Mouse (Mus musculus): ENCODE data around the gene Fen1. TPM values are rescaled to one million over a fixed set of nuclear protein-coding genes. Genes with fewer than 3 reads are reported as not detected.

Fen1 gene
- polyA plus RNA-seq (2017; shearing (Covaris generic)) = 10 to 100 TPM; 51.7 to 76.7 TPM

GRCm38 (mm10) chr19:10203848-10204615 is at the start of gene Fen1, which contains the start of gene Tmem258:
Gene Fen1, minus strand, starts transcription at chr19:10204169.
Gene Tmem258, plus strand, starts transcription at chr19:10204014.
- ATAC-seq = peak; percentile 83

DNA sequence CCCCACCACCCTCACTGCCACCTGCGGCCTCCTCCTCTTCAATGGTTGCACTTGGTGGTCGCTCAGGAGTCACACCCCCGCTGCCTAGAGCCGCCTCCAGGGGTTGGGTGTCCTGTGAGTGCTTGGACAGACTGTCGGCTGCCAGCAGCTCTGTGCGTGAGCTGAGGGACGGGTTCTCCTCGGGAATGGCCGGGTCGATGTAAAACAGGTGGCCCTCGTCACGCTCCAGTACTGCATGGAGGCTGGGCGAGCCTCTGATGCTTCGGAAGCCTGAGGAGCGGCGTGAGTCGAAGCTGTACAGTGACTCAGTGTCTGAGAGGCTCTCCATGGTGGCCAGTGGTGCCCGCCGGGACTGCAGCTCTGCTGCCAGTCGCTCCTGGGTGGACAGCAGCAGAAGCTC is 44.2 kb upstream of the Fen1 start:
- ATAC-seq = no peak

DNA sequence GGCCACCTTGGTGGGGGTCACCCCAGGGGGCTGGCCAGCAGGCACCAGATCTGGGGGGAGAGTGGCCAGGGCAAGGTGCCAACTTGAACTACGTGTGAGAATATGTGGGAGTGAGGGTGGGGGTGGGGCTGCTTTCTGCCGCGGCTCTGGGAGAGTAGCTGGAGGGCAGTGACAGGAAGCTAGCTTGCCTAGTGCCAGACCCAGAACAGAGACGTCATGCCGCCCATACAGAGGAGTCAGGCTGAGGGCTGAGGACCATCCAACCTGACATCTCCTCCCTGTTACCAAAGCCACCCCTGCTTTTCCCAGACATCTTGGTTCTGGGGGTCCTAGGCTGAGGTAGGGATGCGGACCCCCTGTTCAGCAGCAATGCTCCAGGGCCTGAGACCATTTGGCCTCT is 43.2 kb upstream of the Fen1 start:
- ATAC-seq = no peak

DNA sequence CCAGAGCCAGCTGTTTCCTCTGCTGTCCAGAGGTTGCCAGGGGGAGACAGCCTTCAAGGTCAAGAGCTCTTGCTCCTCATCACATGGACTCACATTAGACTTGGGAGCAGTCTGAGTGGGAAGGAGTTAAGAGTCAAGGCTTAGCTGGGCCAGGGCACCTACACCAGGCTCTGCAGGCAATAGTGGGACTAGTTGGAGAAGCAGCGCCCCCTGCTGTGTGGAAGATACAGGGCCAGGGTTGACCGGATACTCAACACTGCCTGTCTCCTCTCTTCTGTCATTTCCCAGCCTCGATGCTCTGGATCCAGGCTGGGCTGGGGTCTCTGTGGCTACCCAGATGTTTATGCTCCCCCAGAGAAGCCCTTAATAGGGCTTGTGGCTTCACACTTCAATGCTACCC is 40.2 kb upstream of the Fen1 start:
- no peak for ATAC-seq

DNA sequence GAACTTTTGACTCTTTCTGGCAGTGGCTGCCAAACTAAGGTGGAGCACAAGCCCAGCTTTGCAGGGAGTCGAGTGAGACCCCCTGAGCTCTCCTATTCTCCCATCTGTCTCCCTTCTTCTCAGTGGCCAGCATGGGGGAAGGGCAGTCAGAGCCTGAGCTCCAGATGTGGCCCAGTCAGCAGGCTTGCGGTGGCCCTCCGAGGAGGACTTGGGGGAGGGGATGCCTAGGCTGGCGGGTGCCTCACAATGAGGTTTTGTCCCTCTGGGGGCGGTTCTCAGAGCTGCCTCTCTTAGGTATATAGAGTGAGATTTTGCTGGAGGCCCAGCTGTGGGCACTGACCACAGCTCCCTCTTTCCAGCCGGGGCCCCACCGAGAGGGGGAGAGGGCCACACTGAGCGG is 38.9 kb upstream of the Fen1 start:
- no peak for ATAC-seq

DNA sequence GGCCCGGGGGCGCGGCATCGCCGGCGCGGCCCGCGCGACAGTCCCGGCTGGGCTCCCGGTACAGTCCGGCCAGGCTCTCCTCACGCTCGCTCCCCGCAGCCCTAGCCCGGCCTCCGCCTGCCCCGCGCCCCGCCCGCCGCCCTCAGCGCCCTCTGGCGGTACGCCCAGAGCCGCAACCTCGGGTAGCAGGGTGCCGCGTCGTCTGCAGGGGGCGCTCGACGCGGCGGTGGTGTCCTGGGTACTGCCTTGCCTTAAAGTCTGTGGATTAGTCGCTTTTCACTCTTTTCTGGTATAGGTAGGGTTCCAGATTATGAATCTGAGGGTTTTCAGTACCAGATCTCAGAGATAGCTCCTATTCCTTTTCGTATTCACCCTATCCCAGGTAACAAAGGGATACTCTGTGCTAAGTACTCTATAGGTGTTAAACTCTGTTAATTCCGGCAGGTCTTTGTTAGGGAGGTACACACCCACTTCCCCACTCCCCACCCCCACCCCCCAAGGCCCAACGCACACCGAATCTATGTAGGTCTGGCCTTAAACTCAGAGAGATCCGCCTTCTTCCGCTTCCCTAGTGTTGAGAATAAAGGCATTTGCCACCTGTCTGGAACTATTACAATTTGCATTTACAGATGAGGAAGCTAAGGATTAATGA is 36.8 kb upstream of the Fen1 start, which contains the start of gene Myrf:
Gene Myrf (minus strand): TSS at position 95 of the 652 bp plus-strand sequence.
- ATAC-seq = peak; percentile 49

GRCm38 (mm10) chr19:10239975-10240653 is 36.1 kb upstream of the Fen1 start:
- ATAC-seq = no peak

GRCm38 (mm10) chr19:10239419-10239818 is 35.5 kb upstream of the Fen1 start:
- no peak for ATAC-seq

DNA sequence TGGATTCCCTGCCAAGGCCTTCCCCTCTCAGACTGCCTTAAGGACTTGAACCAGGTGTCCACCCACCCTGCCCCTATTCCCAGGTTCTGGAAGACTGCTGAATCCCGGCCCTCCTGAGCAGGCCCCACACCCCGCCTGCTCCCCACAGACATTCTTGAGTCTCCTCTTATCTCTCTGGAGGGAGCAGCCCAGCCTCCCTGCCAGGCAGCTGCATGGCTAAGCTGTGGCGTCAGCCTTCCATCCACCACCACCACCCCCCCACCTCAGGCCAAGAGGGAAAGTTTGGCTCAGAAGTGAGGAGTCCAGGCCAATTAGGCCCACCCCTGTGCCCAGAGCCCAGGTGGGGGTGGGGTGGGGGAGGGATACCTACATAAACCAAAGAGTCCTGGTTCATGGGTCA is 34.5 kb upstream of the Fen1 start:
- no peak for ATAC-seq

GRCm38 (mm10) chr19:10235784-10236565 is 32.0 kb upstream of the Fen1 start:
- ATAC-seq = no peak

DNA sequence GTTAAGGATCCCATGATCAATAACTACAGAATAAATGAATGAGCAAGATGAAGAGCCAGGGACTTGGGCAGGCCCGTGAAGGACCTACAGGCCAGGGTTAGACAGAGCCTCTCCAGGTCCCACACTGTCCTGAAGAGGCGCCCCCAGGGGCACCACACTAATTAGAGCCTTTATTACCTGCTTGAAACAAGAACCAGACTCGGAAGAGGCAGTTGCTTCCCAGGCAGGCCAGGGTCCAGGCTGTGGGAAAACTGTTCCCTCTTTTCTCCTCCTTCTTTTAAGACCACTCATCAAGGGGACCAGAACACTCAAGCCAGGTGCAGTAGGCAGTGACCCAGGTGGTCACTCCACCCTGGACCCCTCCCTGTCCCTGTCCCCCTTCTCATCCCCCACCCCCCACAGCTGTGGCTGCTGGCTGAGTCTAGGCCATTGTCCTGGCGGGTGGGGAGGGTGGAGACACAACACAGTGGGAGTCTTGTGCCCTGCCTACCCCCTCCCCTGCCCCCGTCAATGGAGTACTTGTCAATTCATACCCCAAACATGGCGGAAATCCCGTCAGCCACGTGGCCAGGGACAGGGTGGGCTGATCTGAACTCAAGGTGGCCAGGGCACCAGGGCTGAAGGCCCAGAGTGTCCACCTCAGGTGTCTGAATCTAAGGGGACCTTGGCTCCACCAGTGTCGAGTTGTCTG is 28.5 kb upstream of the Fen1 start:
- no peak for ATAC-seq

- no peak for ATAC-seq
Observed at GRCm38 (mm10) chr19:10231871-10232270, 27.9 kb upstream of the Fen1 start.

- ATAC-seq = no peak
Observed at GRCm38 (mm10) chr19:10231016-10231415, 27.0 kb upstream of the Fen1 start.

GRCm38 (mm10) chr19:10225767-10226166 is 21.8 kb upstream of the Fen1 start:
- no peak for ATAC-seq

DNA sequence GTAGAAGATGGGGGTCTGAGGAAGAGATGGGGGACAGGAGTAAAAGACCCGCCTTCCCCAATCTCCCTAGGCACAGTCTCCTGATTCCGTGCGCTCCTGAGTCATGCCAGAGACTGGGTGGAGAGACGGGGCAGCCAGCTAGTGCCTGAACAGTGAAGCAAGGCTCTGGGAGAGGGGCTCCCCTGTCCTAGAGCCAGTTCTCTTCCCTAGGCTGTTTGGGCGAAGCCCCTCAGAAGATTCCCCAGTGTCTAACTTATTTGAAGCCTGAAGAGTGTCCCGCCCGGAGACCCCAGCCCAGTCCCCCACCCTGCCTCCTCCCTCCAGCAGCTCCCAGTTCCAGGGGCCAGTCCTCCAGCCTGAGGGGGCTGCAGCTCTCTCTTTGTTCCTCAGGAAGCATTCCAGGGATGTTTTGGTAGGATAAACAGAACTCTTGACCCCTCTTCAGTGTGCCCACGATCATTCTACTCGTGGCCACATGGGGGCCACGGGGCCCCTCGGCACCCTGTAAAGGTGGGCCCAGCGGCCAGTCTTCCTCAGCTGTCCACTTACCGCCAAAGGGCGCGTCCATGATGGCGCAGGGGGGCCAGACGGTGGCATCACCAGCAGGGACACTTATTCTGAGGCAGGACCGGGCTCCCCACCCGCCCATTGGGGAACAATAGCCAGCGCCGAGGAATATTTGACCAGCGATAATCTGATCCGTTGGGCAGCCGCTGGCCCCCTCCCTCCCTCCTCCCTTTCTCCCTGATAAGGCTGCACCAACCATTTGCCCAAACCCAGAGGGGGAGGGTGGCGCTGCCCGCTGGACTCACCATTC is 20.9 kb upstream of the Fen1 start:
- no peak for ATAC-seq

DNA sequence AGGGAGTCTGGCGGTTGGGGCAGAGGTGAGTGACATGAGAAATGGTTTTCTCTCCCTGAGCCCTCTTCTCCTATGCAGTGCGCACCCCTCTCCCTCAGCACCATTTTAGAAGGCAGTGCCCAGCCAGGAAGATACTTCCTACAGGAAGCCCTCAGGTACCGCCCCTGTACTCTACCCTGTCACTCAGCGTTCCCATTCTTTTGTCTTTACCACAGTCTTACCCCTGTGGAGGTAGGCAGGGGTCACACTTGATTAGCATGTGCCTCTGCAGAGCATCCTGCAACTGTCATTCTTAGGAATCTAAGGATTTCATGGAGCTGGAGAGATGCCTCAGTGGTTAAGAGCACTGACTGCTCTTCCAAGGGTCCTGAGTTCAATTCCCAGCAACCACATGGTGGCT is 19.6 kb upstream of the Fen1 start:
- no peak for ATAC-seq

DNA sequence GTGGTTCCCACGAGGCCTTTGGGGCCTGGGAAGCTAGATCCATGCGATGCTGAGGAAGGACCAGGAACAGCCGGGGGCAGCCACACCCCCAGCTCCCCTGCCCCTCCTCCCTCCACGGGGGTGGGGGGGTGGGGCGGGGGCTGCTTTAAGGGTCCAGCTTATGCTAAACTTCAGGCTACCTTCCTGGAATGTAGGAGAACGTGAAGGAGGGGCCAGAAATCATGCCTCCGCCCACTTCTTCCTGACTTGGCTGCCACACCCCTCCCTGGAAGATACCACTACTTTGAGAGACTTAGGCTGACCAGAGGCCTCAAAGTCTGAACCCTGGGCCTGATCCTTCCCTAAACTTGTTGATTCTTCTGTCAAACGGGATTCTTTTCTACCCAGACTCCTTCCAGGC is 18.7 kb upstream of the Fen1 start:
- no peak for ATAC-seq

GRCm38 (mm10) chr19:10221585-10221984 is 17.6 kb upstream of the Fen1 start:
- no peak for ATAC-seq

GRCm38 (mm10) chr19:10219593-10219992 is 15.6 kb upstream of the Fen1 start:
- ATAC-seq = no peak

DNA sequence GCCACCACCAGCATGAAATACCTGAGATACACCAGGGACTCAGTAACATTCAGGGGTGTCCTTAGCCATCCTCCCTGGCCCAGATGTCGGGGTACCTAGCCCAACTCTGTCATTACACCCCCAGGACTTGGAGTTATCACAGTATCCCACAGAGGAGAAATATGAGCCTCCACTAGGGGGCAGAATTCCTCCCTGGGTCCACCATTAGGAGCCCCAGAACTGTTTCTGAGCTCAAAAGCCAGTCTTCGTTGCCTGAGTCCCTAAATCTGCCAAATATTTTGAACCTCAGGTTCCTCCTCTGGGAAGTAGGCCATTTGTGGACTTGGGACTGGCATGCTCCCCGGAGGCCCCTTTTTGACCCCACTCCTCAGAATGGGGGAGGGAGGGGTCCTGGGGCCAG is 15.1 kb upstream of the Fen1 start:
- ATAC-seq = no peak

DNA sequence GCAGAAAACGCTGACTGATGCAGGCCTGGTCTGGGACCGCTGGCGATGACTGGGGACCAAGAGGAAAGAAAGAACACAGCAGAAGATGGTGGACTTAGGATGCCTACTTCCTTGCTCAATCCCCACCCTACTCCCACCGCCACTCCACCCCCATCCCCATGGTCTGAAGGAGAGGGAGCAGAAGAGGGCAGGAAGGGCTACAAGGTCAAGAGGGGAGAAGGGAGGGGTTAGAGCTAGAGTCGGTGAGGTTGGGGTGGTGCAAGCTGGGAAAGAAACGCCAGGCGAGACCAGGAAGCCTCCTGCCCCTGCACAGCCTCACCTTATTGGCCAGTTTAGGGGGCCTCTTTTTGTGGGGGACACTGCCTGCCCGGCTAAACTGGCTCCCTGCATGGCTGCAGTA is 12.1 kb upstream of the Fen1 start:
- ATAC-seq = no peak
